Mouse (Mus musculus): Measurements from ENCODE around the gene Klhl31.
A peak's percentile ranks its signal among the peaks of the same experiment; 100 is the strongest.

The Klhl31 gene

DNA sequence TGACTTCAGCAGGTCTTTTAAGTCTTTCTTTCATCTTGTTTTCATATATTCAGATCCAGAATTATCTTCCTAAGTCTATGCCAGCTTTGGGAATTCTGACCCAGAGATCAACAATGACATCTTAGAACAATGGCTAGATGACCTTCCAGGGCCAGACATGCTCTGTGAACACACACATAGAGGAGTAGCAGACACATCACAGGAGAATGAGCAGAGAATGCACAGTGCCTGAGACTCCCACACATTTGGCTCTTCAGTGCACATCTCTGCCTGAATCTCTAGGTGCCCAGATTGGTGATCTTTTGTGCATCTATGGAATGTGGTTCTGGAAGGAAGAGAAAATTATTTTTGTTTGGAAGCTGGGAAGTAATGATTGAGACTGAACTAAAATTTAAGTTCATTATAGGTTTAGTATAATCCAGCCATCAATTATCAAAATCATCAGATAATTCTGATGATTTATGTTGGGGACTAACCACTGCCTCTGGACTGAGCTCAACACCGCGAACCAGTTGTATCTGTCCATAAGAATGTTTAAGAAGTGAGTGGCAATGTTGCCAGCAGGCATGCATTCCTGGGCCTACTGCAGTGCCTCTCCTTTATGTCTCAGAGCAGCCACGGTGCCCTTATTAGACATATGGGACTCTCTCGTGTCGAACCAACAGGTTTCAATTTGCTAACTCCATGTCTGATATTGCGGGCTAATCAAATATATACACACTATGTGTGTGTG lies 12.8 kb upstream of the Klhl31 start:
- no peak for DNase-seq (ENCODE audit: low read depth, low spot score)

DNA sequence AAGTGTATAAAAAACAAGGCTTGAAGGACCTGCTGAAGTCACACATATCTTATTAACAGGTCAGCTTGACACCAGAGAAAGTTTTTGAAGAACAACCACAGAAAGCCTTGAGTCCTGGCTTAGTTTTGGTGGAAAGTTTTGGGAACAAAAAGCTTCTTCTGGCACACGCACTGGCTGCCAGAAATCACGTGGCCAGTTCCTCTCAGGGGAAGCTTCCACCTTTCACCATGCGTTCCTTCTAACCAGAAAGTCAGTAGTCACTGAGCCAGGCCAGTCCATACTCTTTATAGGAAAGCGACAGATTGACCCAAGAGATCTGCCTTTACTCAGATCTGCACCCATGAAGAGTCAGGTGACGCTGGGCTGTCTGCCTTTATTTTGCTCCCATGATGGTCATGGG lies 12.1 kb upstream of the Klhl31 start:
- no peak for DNase-seq (ENCODE audit: low read depth, low spot score)

- no peak for DNase-seq (ENCODE audit: low read depth, low spot score)
These were observed 7.6 kb upstream of the Klhl31 start for GRCm38 (mm10) chr9:77628676-77629075.

DNA sequence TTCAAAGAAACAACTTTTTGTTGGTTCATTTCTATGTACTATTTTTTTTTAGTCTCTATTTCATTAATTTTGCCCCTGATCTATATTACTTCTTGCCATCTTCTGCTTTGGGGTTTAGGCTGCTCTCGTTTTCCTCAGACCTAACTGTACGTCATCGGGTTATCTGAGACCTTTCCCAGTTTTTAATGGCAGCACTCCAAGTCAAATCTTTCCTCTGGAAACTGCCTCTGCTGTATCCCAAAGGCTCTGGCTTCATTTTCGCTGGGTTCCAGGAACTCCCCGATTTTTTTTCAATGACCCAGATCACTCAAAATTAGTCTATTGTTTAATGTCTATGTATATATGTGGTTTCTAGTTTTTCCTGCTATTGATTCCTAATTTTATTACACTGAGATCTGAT lies 6.6 kb upstream of the Klhl31 start:
- DNase-seq (ENCODE audit: low read depth, low spot score), result no peak

DNA sequence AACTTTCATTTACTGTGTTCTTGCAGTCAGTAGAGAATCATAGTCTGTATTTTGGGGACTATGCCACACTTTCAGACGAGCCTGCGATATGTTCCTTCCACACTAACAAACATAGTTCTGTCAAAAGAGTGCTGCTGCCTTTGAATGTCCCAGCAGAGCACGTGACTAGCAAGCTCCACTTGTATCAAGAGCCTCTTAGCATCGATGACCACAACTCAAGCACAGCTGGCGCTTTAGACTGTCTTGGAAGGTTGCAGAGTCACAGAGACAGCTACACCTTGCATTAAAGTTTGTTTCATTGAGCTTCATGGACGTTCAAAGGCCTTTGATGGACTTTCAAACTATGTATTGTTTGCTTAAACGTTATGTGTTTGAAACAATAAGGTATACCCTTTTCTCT lies 5.5 kb upstream of the Klhl31 start:
- no peak for DNase-seq (ENCODE audit: low read depth, low spot score)

GRCm38 (mm10) chr9:77632432-77632831 lies 3.9 kb upstream of the Klhl31 start:
- no peak for DNase-seq (ENCODE audit: low read depth, low spot score)

DNA sequence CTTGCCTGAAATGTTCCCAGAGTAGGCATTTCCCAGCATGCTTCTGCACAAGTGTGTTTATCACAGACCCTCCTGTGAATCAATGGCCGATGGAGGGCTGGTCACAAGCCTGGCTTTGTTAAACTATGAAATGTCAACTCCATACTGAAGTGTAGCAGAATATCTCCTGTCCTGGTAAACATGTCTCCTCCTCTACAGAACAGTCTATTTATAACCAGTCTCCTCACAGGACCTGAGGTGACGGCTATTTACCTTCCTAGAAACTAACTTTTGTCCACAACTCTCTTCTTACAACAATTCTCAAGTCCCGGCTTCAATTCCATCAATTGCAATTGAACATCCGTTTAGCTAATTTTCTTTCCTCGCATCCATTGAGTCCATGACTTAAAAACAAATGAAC lies 297 bp upstream of the Klhl31 start:
- DNase-seq (ENCODE audit: low read depth, low spot score), result no peak

GRCm38 (mm10) chr9:77637357-77637756 lies 1.1 kb downstream of the Klhl31 start:
- DNase-seq (ENCODE audit: low read depth, low spot score), result no peak

- DNase-seq (ENCODE audit: low read depth, low spot score), result no peak
These were observed 8.9 kb downstream of the Klhl31 start for GRCm38 (mm10) chr9:77645176-77645575.

DNA sequence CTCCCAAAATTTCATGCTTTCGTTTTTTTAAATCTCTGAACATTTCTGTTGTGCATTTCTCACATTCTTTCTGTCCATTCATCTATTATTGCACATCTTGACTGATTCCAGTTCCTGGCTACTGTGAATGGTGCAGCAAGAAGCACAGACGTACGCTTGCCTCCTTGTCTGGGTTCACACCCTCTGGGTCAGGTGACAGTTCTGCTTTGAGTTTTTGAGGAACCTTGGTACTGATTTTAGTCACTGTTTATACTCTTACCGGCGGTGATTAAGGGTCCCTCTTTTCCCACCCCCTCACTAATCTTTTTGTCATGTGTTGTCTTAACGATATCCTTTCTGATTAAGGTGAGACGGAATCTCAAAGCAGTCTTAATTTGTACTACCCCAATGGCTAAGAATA lies 15.5 kb downstream of the Klhl31 start:
- DNase-seq (ENCODE audit: low read depth, low spot score), result no peak

GRCm38 (mm10) chr9:77653907-77654306 lies 17.6 kb downstream of the Klhl31 start:
- DNase-seq (ENCODE audit: low read depth, low spot score), result no peak

DNA sequence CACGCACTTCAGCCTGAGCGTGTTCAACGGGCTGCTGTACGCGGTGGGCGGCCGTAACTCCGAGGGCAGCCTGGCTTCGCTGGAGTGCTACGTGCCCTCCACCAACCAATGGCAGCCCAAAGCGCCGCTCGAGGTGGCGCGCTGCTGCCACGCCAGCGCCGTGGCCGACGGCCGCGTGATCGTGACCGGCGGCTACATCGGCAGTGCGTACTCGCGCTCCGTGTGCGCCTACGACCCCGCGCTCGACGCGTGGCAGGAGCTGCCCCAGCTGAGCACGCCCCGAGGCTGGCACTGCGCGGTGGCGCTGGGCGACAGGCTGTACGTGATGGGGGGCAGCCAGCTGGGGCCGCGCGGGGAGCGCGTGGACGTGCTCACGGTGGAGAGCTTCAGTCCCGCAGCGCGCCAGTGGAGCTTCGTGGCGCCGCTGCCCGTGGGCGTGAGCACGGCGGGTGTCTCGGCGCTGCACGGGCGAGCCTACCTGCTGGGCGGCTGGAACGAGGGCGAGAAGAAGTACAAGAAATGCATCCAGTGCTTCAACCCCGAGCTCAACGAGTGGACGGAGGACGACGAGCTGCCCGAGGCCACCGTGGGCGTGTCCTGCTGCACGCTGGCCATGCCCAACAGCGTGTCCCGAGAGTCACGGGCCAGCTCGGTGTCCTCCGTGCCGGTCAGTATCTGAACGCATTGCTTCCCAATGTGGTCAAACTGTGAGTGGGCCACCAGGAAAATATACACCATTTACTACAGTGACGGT lies 19.1 kb downstream of the Klhl31 start:
- DNase-seq (ENCODE audit: low read depth, low spot score), result no peak

- DNase-seq (ENCODE audit: low read depth, low spot score), result peak; percentile 79
These were observed 19.6 kb downstream of the Klhl31 start for GRCm38 (mm10) chr9:77655935-77656288.

- DNase-seq (ENCODE audit: low read depth, low spot score), result no peak
These were observed 26.6 kb downstream of the Klhl31 start for GRCm38 (mm10) chr9:77662917-77663316.

DNA sequence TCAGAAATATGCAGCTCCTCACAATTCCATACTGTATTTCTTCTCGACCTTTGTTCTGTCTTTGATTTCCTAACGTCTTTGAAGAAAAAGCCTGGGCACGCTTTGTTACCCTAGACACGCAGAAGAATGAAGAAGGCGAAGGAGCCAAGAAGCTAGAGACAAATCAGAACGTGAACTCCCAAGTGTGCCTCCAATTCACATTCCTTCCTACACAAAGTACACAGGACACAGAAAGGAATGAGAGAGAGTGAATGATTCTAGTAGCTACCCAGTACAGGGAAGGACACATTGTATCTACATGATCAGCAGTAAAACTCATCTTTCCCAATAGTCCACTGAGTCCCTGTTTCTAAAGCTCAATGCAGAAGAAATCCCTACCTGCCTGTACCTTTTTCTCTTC lies 33.8 kb downstream of the Klhl31 start:
- DNase-seq (ENCODE audit: low read depth, low spot score), result no peak

GRCm38 (mm10) chr9:77671004-77671403 lies 34.7 kb downstream of the Klhl31 start:
- DNase-seq (ENCODE audit: low read depth, low spot score), result no peak

DNA sequence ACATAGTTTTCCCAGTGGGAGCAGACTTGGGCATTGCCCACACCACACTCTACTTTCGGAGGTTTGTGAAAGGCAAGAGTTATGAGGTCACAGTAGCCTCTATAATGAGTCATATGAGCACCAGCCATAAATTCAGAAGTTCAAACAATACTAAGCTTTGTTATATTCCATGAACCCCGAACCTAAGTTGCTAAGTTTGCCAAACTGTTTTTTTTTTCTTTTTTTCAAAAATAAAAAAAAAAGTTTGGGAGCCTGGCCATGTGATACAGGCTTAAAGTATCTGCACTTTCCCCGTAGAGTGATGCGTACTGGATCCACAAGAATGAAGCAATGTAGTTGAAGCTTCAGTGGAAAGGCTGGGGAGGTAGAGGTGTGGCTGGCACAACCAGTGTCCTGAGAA lies 36.9 kb downstream of the Klhl31 start:
- peak; percentile 61 for DNase-seq (ENCODE audit: low read depth, low spot score)

- no peak for DNase-seq (ENCODE audit: low read depth, low spot score)
These were observed 37.7 kb downstream of the Klhl31 start for GRCm38 (mm10) chr9:77673986-77674385.

DNA sequence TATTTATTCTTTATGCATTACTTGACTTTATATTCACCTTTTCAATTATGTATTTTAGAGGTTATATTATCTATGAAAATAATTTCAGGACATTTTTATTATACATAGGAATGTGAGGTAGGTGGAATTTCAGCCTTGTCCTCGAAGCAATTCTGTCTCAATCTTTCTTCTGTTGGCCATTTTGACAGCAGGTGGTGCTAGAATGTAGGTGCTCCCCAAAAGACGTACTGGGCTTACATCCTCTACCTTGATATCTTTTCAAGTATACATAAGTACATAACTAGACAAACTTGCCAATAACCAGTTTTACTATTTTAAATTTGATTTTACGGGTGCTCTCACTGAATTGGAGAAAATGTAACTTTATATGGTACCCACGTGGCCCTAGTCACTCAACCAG lies 48.6 kb downstream of the Klhl31 start:
- DNase-seq (ENCODE audit: low read depth, low spot score), result no peak

- DNase-seq (ENCODE audit: low read depth, low spot score), result no peak
These were observed 49.7 kb downstream of the Klhl31 start for GRCm38 (mm10) chr9:77685825-77686500.

DNA sequence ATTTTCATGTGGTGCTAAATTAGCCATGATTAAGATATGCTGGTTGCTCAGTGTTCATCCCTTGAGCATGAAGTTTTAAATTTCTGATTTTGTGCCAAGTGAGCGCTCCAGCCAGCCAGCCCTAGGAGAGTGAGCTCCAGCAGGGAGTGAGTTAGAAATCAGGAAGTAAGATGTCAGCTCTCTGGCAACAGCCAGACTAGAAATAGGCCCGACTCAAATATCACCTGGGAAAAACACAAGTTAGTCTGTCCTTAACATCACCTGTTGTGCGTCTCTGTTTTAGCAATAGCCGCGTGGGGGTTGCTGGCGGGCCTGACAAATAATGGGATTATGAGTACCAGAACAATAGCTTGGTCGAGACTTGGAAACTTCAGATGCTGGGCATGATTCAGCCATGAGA lies 56.4 kb downstream of the Klhl31 start:
- no peak for DNase-seq (ENCODE audit: low read depth, low spot score)

DNA sequence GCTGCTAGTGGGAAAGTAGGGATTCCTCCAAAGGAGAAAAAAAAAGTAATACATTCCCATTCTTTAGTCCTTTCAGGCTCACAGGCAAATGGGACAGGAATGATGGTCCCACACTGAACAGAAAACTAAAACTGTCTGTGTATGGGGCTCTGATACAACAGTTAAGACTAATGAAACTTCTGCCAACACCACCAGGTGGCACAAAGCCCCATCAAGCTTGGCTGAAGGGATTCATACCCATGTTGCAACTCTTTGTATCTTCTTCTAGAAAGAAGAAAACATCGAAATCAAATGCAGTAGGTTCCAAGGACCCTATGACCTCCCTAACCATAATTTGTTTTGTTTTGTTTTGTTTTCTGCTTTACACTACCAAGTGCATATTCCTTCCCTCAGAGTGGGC lies 57.1 kb downstream of the Klhl31 start:
- no peak for DNase-seq (ENCODE audit: low read depth, low spot score)

- no peak for DNase-seq (ENCODE audit: low read depth, low spot score)
These were observed 59.3 kb downstream of the Klhl31 start for GRCm38 (mm10) chr9:77695586-77695985.
